ENCODE assay signal across 20 mouse cellular contexts in genomic region chr13:112720078-112720736, GRCm38 (mm10). TPM values are rescaled to one million over a fixed set of nuclear protein-coding genes. Genes with fewer than 3 reads are reported as not detected.
DNase-seq lines count a peak whose midpoint lies in the region; ATAC-seq and TF ChIP-seq lines count a peak whose summit lies in the region.
"Had no signal": no experiment of that assay in that cellular context is flagged by ENCODE, and none has a peak within 500 bp of the region (broad histone marks: within the 10 kb centered on the region; RNA-seq: fewer than 3 reads in every experiment).

No protein-coding gene starts in this region.

- H3K4me1 ChIP-seq in embryonic facial prominence, embryonic 12.5 days, result 0 out of 2 replicates have a peak, but pooled peaks cover 3% of the 10 kb centered on the region
- peaks cover 9% of the 10 kb centered on the region for H3K4me1 ChIP-seq in embryonic facial prominence, embryonic 10.5 days
- H3K4me1 ChIP-seq in kidney, embryonic 15.5 days, result peaks cover 15% of the 10 kb centered on the region
- H3K4me1 ChIP-seq in limb, embryonic 14.5 days (ENCODE audit: control insufficient read depth, insufficient read depth, low read length), result peaks cover 9% of the 10 kb centered on the region; the same call in 1 of the 2 replicates
- no peaks in the 10 kb centered on the region for H3K4me1 ChIP-seq in limb, embryonic 10.5 days
- H3K4me1 ChIP-seq: hindbrain, embryonic 15.5 days had no signal

- H3K27me3 ChIP-seq in embryonic facial prominence, embryonic 12.5 days, result no peaks in the 10 kb centered on the region
- H3K27me3 ChIP-seq in embryonic facial prominence, embryonic 10.5 days (replicated peaks; ENCODE audit: low read depth, poor library complexity, severe bottlenecking), result no peaks in the 10 kb centered on the region
- H3K27me3 ChIP-seq in kidney, embryonic 15.5 days, result no peaks in the 10 kb centered on the region
- H3K27me3 ChIP-seq in limb, embryonic 14.5 days (ENCODE audit: control insufficient read depth, insufficient read depth, low read length), result no peaks in the 10 kb centered on the region
- H3K27me3 ChIP-seq in limb, embryonic 10.5 days (ENCODE audit: low read depth, poor library complexity, severe bottlenecking), result no peaks in the 10 kb centered on the region
- H3K27me3 ChIP-seq: forebrain, embryonic 12.5 days; forebrain, embryonic 15.5 days; hindbrain, embryonic 12.5 days; hindbrain, embryonic 15.5 days had no signal

- no peak overlapping the region for H3K4me3 ChIP-seq in embryonic facial prominence, embryonic 12.5 days
- no peak overlapping the region for H3K4me3 ChIP-seq in embryonic facial prominence, embryonic 10.5 days
- no peak overlapping the region for H3K4me3 ChIP-seq in kidney, embryonic 15.5 days (replicated peaks)
- H3K4me3 ChIP-seq in limb, embryonic 14.5 days (replicated peaks; ENCODE audit: low read length), result no peak overlapping the region
- no peak overlapping the region for H3K4me3 ChIP-seq in limb, embryonic 10.5 days
- H3K4me3 ChIP-seq: forebrain, embryonic 12.5 days; forebrain, embryonic 15.5 days; hindbrain, embryonic 12.5 days; hindbrain, embryonic 15.5 days had no signal

- no peaks in the 10 kb centered on the region for H3K36me3 ChIP-seq in embryonic facial prominence, embryonic 12.5 days
- H3K36me3 ChIP-seq in embryonic facial prominence, embryonic 10.5 days (replicated peaks), result peaks cover 3% of the 10 kb centered on the region; the same call in 1 of the 2 replicates
- H3K36me3 ChIP-seq in kidney, embryonic 15.5 days, result no peaks in the 10 kb centered on the region
- H3K36me3 ChIP-seq in limb, embryonic 14.5 days (ENCODE audit: control insufficient read depth, insufficient read depth, low read length), result 0 out of 2 replicates have a peak, but pooled peaks cover 2% of the 10 kb centered on the region
- H3K36me3 ChIP-seq in limb, embryonic 10.5 days, result peaks cover 1% of the 10 kb centered on the region; the same call in 1 of the 2 replicates
- H3K36me3 ChIP-seq: hindbrain, embryonic 15.5 days had no signal

- no peak for DNase-seq in embryonic facial prominence, embryonic 10.5 days (ENCODE audit: low spot score)
- no peak for DNase-seq in kidney, postnatal 4 days
- no peak for DNase-seq in limb, embryonic 14.5 days (ENCODE audit: low spot score)
- no peak for DNase-seq in limb, embryonic 10.5 days (ENCODE audit: low spot score)
- no peak for DNase-seq in adrenal gland, adult 18-20 months (ENCODE audit: low spot score in 2 of 2)
- DNase-seq: adrenal gland, postnatal 14 days; cerebellum, adult 11 months; cerebellum, adult 2 months; cerebellum, adult 9-11 months; cerebellum, postnatal 25 days; gastrocnemius, postnatal 14 days; heart, adult 11 months had no signal

- no peaks in the 10 kb centered on the region for H3K9me3 ChIP-seq in embryonic facial prominence, embryonic 12.5 days
- no peaks in the 10 kb centered on the region for H3K9me3 ChIP-seq in embryonic facial prominence, embryonic 10.5 days
- no peaks in the 10 kb centered on the region for H3K9me3 ChIP-seq in kidney, embryonic 15.5 days (replicated peaks)
- H3K9me3 ChIP-seq in limb, embryonic 14.5 days (ENCODE audit: control insufficient read depth, low read length), result no peaks in the 10 kb centered on the region
- H3K9me3 ChIP-seq in limb, embryonic 10.5 days (replicated peaks), result no peaks in the 10 kb centered on the region
- H3K9me3 ChIP-seq: forebrain, embryonic 12.5 days; forebrain, embryonic 15.5 days; hindbrain, embryonic 12.5 days; hindbrain, embryonic 15.5 days had no signal

- peak; percentile 22; the same call in 1 of the 2 replicates for ATAC-seq in embryonic facial prominence, embryonic 12.5 days (ENCODE audit: insufficient number of reproducible peaks, insufficient read depth, low FRiP score, low TSS enrichment)
- peak; percentile 90 for ATAC-seq in kidney, embryonic 15.5 days (replicated peaks; ENCODE audit: low FRiP score)
- 0 out of 2 replicates have a peak, but pooled peaks have one; percentile 35 for ATAC-seq in limb, embryonic 14.5 days (ENCODE audit: low FRiP score, low read depth)
- ATAC-seq: activated CD4-positive, CD25-positive, alpha-beta regulatory T cell, adult 4 months; forebrain, embryonic 15.5 days had no signal

- TF ChIP-seq POLR2A in limb, embryonic 14.5 days (IDR thresholded peaks at IDR 0.05; ENCODE audit: borderline replicate concordance, extremely low read depth, insufficient read depth, insufficient read length), result no peak

- no peak overlapping the region for H3K9ac ChIP-seq in embryonic facial prominence, embryonic 12.5 days
- H3K9ac ChIP-seq in kidney, embryonic 15.5 days, result no peak overlapping the region
- H3K9ac ChIP-seq in limb, embryonic 14.5 days (ENCODE audit: low read depth, low read length, severe bottlenecking), result no peak overlapping the region
- H3K9ac ChIP-seq: forebrain, embryonic 12.5 days; forebrain, embryonic 15.5 days; hindbrain, embryonic 12.5 days; hindbrain, embryonic 15.5 days had no signal

- no peak overlapping the region for H3K27ac ChIP-seq in embryonic facial prominence, embryonic 12.5 days
- no peak overlapping the region for H3K27ac ChIP-seq in embryonic facial prominence, embryonic 10.5 days (replicated peaks)
- H3K27ac ChIP-seq in kidney, embryonic 15.5 days, result peak overlapping the region; percentile 49; the same call in 1 of the 2 replicates
- H3K27ac ChIP-seq in limb, embryonic 14.5 days (replicated peaks; ENCODE audit: low read depth, low read length), result no peak overlapping the region
- no peak overlapping the region for H3K27ac ChIP-seq in limb, embryonic 10.5 days
- H3K27ac ChIP-seq: forebrain, embryonic 12.5 days; forebrain, embryonic 15.5 days; hindbrain, embryonic 12.5 days; hindbrain, embryonic 15.5 days had no signal

- no peak overlapping the region for H3K4me2 ChIP-seq in embryonic facial prominence, embryonic 12.5 days (replicated peaks)
- no peak overlapping the region for H3K4me2 ChIP-seq in kidney, embryonic 15.5 days
- H3K4me2 ChIP-seq in limb, embryonic 14.5 days (replicated peaks; ENCODE audit: low read depth, low read length, severe bottlenecking), result no peak overlapping the region
- H3K4me2 ChIP-seq: forebrain, embryonic 12.5 days; forebrain, embryonic 15.5 days; heart, embryonic 11.5 days; hindbrain, embryonic 12.5 days; hindbrain, embryonic 15.5 days had no signal

- WGBS in embryonic facial prominence, embryonic 12.5 days, result 86% methylated on average over 15 of the region's 15 CpGs
- WGBS in embryonic facial prominence, embryonic 10.5 days, result 94% methylated on average over 15 of the region's 15 CpGs
- WGBS in kidney, embryonic 15.5 days, result 58% methylated on average over 15 of the region's 15 CpGs
- 80% methylated on average over 15 of the region's 15 CpGs for WGBS in limb, embryonic 14.5 days
- 92% methylated on average over 15 of the region's 15 CpGs for WGBS in limb, embryonic 10.5 days

RNA-seq across cellular contexts. Expression of gene Slc38a9, which starts 59.7 kb away (rescaled TPM):
- 18.3 and 19.1 TPM in 2 replicates for polyA plus RNA-seq in embryonic facial prominence, embryonic 12.5 days (2016; fragmentation: Nextera tagmentation; extraction: Ambion mirVana)
- 11.7 and 13.5 TPM in 2 replicates for polyA plus RNA-seq in embryonic facial prominence, embryonic 10.5 days (2016; fragmentation: Nextera tagmentation; extraction: Ambion mirVana)
- 14.7 and 15.2 TPM in 2 replicates for polyA plus RNA-seq in kidney, embryonic 15.5 days (2015; fragmentation: Nextera tagmentation; extraction: Ambion mirVana)
- polyA plus RNA-seq in limb, embryonic 14.5 days (2012; rRNA removed), result 17.8 and 18.5 TPM in 2 replicates
- 16.3 and 18.3 TPM in 2 replicates for polyA plus RNA-seq in limb, embryonic 14.5 days (2014; fragmentation: Nextera tagmentation; extraction: Ambion mirVana)
- polyA plus RNA-seq in limb, embryonic 10.5 days (2016; fragmentation: Nextera tagmentation; extraction: Ambion mirVana), result 9.6 and 12.8 TPM in 2 replicates
- total RNA-seq in adrenal gland, adult 18-20 months (2021), result 10 to 100 TPM; 13.2 to 20.9 TPM

Comparison
In these comparisons a context has a peak if more than half of its experiments do, and no peak if none do; other contexts are left out.
1. ATAC-seq: peak in every context shown above with its lines; median percentile 90 in kidney, embryonic 15.5 days; 35 in limb, embryonic 14.5 days; 22 in embryonic facial prominence, embryonic 12.5 days.